Mouse (Mus musculus) lung, postnatal 0 days (tissue): ENCODE measurements at regions not wholly inside any gene's neighbourhood (a gene's known extent, or its start where the extent isn't known, plus 50 kb on each side); places are given as distances from the start of the nearest gene placed in this dataset.

Experiments used
- ATAC-seq: fragments of 200-750 bp; cut with Nextera tagmentation; 2 replicates; pipeline ENCODE4 v1.8.0; 2017; ENCODE audit warnings: moderate library complexity
- DNase-seq: peaks from one replicate; pipeline ENCODE4 v3.0.0-alpha.2; 2016; ENCODE audit warnings: low spot score
- H3K27ac ChIP-seq: fragments of 300-500 bp; sonication (generic); 2 replicates; pipeline ENCODE4 v1.5.1; 2014; ENCODE audit warnings: antibody characterized with exemption, mild to moderate bottlenecking, low read length, mixed read lengths
- H3K27me3 ChIP-seq: fragments of 300-500 bp; sonication (generic); replicated peaks from 2 replicates; pipeline ENCODE4 v1.6.1; 2014; ENCODE audit warnings: low read length, mixed read lengths; ENCODE audit not compliant: insufficient read depth
- H3K36me3 ChIP-seq: fragments of 300-500 bp; sonication (generic); 2 replicates; pipeline ENCODE4 v1.6.1; 2014; ENCODE audit warnings: low read length, mixed read lengths; ENCODE audit not compliant: insufficient read depth
- H3K4me1 ChIP-seq: fragments of 300-500 bp; sonication (generic); 2 replicates; pipeline ENCODE4 v1.6.1; 2014; ENCODE audit warnings: antibody characterized with exemption, low read depth, low read length, mixed read lengths; ENCODE audit not compliant: insufficient read depth
- H3K4me2 ChIP-seq: fragments of 300-500 bp; sonication (generic); replicated peaks from 2 replicates; pipeline ENCODE4 v1.6.1; 2014; ENCODE audit warnings: low read depth, mild to moderate bottlenecking, low read length, moderate library complexity, mixed read lengths
- H3K4me3 ChIP-seq: fragments of 300-500 bp; sonication (generic); 2 replicates; pipeline ENCODE4 v1.5.1; 2014; ENCODE audit warnings: low read depth, low read length
- H3K9ac ChIP-seq: fragments of 300-500 bp; sonication (generic); replicated peaks from 2 replicates; pipeline ENCODE4 v1.6.1; 2014; ENCODE audit warnings: low read depth, mild to moderate bottlenecking
- H3K9me3 ChIP-seq: fragments of 300-500 bp; sonication (generic); 2 replicates; pipeline ENCODE4 v1.6.1; 2016; ENCODE audit warnings: low read length, mixed read lengths
- CTCF ChIP-seq: IDR thresholded peaks from 2 replicates; pipeline ENCODE4 v1.5.1; 2016; ENCODE audit warnings: antibody characterized with exemption, mild to moderate bottlenecking
- EP300 ChIP-seq: IDR thresholded peaks from 2 replicates; pipeline ENCODE4 v1.6.1; 2016; ENCODE audit warnings: antibody characterized with exemption, mild to moderate bottlenecking, control low read depth
- WGBS: fragments of 180-500 bp; shearing (Covaris S2); extraction: QIAGEN DNeasy Blood & Tissue Kit; methylation state at CpG from one replicate; pipeline ENCODE4 v1.1.7; 2014; 5-methylcytosine and 5-hydroxymethylcytosine counted together

DNA sequence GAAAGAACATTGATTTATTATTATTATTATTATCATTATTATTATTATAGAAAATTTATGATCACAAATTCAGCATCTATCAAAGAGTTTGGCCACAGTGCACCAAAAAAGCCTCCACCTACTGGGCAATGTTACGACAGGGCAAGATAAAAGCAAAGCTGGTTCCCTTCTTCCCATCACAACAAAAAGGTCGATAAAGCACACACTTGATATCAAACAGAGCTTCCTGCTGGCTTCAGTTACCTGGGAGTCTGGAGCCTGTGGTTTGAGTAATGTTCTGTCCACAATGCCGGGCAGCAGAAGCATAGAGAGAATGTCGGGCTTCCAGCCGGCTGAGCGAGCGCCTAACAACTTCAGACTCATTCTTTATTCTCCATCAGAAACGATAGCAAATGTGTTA is 101.2 kb upstream of the Ifngr1 start:
- 44% methylated on average over 8 of the region's 8 CpGs for WGBS

DNA sequence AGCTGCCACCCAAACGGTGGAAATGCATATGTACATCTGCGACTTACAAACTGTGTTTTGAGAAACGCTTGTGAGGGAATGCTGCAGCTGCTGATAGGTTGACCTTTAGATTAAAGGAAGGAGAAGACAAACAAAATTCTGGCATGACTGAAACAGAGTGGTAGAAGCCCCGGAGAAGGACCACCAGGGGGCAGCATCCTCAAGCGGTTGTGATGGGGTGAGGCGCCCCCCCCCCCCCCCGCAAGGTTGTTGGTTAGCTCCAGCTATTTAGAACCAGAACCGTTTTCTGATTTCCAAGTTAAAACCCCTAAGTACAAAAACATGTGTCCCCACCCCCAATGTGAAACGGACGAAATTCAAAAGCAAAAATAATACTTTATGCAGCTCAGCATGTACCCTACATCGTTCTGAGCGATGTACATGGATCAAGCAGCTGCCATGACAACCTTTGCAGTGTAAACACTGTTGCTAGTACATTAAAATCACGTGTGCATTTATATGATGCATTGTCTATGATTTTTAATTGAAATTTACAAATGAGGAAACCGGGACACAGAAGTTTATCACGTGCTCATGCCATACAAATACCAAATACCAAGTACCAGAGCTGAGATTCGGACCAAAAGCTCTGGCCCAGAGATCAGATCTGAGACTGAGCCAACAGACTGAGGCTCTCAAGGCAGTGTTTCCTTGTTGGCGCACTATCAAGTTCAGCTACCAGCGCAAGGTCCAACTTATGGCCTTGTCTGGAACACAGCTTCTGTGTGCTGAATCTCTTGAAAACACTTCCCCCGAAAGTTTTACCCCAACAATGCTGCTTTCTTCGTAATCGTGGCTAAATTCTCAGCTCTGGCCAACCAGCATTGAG is 100.0 kb upstream of the Ifngr1 start:
- peak; percentile 65; the same call in 1 of the 2 replicates for ATAC-seq
- Histone ChIP-seq H3K4me2 (no peak overlapping the region), H3K4me1 (no peaks in the 10 kb centered on the region; the same call in 1 of the 2 replicates), H3K4me3 (no peak overlapping the region), H3K9me3 (no peaks in the 10 kb centered on the region), H3K36me3 (no peaks in the 10 kb centered on the region), H3K27me3 (no peaks in the 10 kb centered on the region), H3K9ac (no peak overlapping the region), H3K27ac (no peak overlapping the region)
- whole genome bisulfite sequencing: 36% methylated on average over 21 of the region's 21 CpGs
- TF ChIP-seq CTCF (peak; percentile 75), EP300 (no peak; the same call in 1 of the 2 replicates)
- peak; percentile 67 for DNase-seq

More for the DNA sequence above, 101.2 kb upstream of the Ifngr1 start:
- H3K9ac ChIP-seq: no peak overlapping the region
- H3K4me2 ChIP-seq: no peak overlapping the region
- H3K27ac ChIP-seq: no peak overlapping the region
- no peak for TF ChIP-seq EP300
- no peak for TF ChIP-seq CTCF
- no peaks in the 10 kb centered on the region for H3K9me3 ChIP-seq
- no peaks in the 10 kb centered on the region for H3K36me3 ChIP-seq
- no peak for DNase-seq
- no peaks in the 10 kb centered on the region; the same call in 1 of the 2 replicates for H3K4me1 ChIP-seq
- no peaks in the 10 kb centered on the region for H3K27me3 ChIP-seq
- no peak overlapping the region for H3K4me3 ChIP-seq
- ATAC-seq: no peak

DNA sequence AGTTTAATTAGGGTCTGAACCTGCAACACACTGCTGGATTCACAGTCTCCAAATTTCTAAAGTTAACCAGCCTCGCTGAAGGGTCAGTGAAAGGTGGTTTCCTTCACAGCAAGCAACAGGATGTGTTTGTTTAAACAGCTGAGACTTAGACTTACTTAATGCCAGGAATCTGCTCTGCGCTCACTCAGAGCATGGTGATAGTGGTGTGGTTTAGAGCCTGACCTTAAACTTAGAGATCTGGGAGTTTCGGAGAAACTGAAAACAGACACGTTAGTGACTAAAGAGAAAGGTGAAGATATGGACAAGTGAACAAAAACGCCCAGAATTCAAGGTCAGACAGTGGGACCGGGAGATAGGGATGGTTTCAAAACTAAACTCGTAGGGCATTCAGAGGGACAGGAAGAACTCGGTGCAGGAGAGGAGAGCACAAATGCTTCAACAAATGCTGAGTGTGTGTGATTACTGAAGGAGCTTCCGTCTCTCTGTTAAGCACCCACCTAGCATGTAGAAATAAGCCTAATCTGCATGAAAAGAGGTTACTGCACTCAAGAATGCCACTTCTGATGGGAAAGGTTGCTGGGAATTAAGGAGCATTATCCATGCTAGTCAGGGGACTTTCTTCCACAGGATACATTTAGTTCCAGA is 97.2 kb upstream of the Ifngr1 start:
- no peaks in the 10 kb centered on the region for H3K9me3 ChIP-seq
- peak overlapping the region; percentile 44; the same call in 1 of the 2 replicates for H3K4me2 ChIP-seq
- DNase-seq: peak; percentile 67
- peak; percentile 66 for TF ChIP-seq EP300
- TF ChIP-seq CTCF: no peak
- peak overlapping the region; percentile 39; the same call in 1 of the 2 replicates for H3K27ac ChIP-seq
- no peaks in the 10 kb centered on the region for H3K27me3 ChIP-seq
- ATAC-seq: peak; percentile 73; the same call in 1 of the 2 replicates
- H3K9ac ChIP-seq: no peak overlapping the region
- H3K4me3 ChIP-seq: peak overlapping the region; percentile 19; the same call in 1 of the 2 replicates
- no peaks in the 10 kb centered on the region; the same call in 1 of the 2 replicates for H3K4me1 ChIP-seq
- WGBS: 3% methylated on average over 9 of the region's 9 CpGs
- H3K36me3 ChIP-seq: no peaks in the 10 kb centered on the region

DNA sequence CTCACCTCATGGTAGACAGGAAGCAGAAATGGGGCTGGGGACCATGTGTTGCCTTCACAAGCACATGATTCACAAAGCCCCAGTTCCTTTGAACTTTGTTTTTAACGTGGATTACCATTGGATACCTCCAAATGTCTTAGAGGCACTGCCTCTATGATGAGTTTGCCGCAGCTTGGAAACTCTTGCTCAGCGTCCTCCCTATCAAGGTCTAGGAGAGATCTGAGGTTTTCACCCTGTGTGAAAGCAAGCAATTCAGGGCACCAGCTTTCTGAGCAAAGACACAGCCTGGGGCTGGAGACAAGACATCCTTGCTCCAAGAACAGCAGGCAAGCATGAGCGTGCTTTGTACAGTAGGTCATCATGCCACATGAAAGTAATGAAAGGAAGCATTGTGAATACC is 93.6 kb upstream of the Ifngr1 start:
- H3K4me3 ChIP-seq: no peak overlapping the region
- no peak overlapping the region for H3K4me2 ChIP-seq
- no peaks in the 10 kb centered on the region; the same call in 1 of the 2 replicates for H3K4me1 ChIP-seq
- no peak for TF ChIP-seq EP300
- no peaks in the 10 kb centered on the region for H3K27me3 ChIP-seq
- no peak overlapping the region for H3K27ac ChIP-seq
- H3K36me3 ChIP-seq: no peaks in the 10 kb centered on the region
- 85% methylated on average over 4 of the region's 4 CpGs for WGBS
- no peak for DNase-seq
- H3K9me3 ChIP-seq: no peaks in the 10 kb centered on the region
- no peak for ATAC-seq
- no peak overlapping the region for H3K9ac ChIP-seq

DNA sequence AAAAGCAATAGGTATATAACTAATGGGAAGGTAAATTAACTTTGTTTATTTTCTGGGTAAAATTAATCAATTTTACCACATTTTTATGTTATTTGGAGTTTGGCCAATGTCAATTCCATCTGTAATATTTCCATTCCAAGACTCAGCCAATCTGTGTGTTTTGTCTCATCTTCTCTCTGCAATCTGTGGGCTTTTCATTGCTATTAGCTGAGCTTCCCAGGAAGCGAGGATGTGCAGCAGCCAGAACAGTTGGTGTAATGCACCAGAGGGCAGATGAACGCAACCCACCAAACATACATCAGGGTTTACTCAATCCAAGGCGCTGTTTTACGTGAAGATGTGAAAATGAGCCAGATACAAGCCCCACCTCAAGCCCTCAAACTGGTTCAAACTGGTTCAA is 88.9 kb upstream of the Ifngr1 start:
- Histone ChIP-seq H3K27me3 (no peaks in the 10 kb centered on the region), H3K27ac (no peak overlapping the region), H3K4me3 (no peak overlapping the region), H3K9ac (no peak overlapping the region), H3K4me1 (no peaks in the 10 kb centered on the region), H3K36me3 (no peaks in the 10 kb centered on the region), H3K4me2 (no peak overlapping the region), H3K9me3 (no peaks in the 10 kb centered on the region)
- TF ChIP-seq EP300 (no peak), CTCF (no peak)
- ATAC-seq (no peak), DNase-seq (no peak)
- 88% methylated on average over 4 of the region's 4 CpGs for WGBS
